Mouse (Mus musculus): ENCODE data around the gene Nt5c3.
"Not testable (repeated sequence)": the region's sequence is repeated elsewhere in the genome, so short reads cannot be mapped to it uniquely, and the experiment has no call there.

The Nt5c3 gene

GRCm38 (mm10) chr6:56904330-56904729, 19.4 kb downstream of the Nt5c3 start:
- DNase-seq (ENCODE audit: low spot score), result no peak

- no peak for DNase-seq (ENCODE audit: low spot score)
These were observed 19.9 kb downstream of the Nt5c3 start for GRCm38 (mm10) chr6:56903831-56904230.

- DNase-seq (ENCODE audit: low spot score), result no peak
These were observed 20.9 kb downstream of the Nt5c3 start for GRCm38 (mm10) chr6:56902606-56903520.

GRCm38 (mm10) chr6:56901824-56902386, 21.8 kb downstream of the Nt5c3 start:
- no peak for DNase-seq (ENCODE audit: low spot score)

- DNase-seq (ENCODE audit: low spot score), result no peak
These were observed 22.4 kb downstream of the Nt5c3 start for GRCm38 (mm10) chr6:56901336-56901735.

GRCm38 (mm10) chr6:56899601-56900000, 24.1 kb downstream of the Nt5c3 start:
- DNase-seq (ENCODE audit: low spot score), result no peak

- DNase-seq (ENCODE audit: low spot score), result no peak
These were observed 33.0 kb downstream of the Nt5c3 start for GRCm38 (mm10) chr6:56890762-56891161.

- DNase-seq (ENCODE audit: low spot score), result no peak
These were observed 35.2 kb downstream of the Nt5c3 start for GRCm38 (mm10) chr6:56888561-56888960.

GRCm38 (mm10) chr6:56879352-56879955, 44.3 kb downstream of the Nt5c3 start:
- no peak for DNase-seq (ENCODE audit: low spot score)

- DNase-seq (ENCODE audit: low spot score), result no peak
These were observed 45.7 kb downstream of the Nt5c3 start for GRCm38 (mm10) chr6:56877985-56878384.

GRCm38 (mm10) chr6:56876870-56877269, 46.9 kb downstream of the Nt5c3 start:
- no peak for DNase-seq (ENCODE audit: low spot score)

GRCm38 (mm10) chr6:56870027-56870426, 53.7 kb downstream of the Nt5c3 start:
- no peak for DNase-seq (ENCODE audit: low spot score)

GRCm38 (mm10) chr6:56868565-56868964, 55.2 kb downstream of the Nt5c3 start:
- no peak for DNase-seq (ENCODE audit: low spot score)

GRCm38 (mm10) chr6:56866899-56867298, 56.8 kb downstream of the Nt5c3 start:
- not testable (repeated sequence) for DNase-seq (ENCODE audit: low spot score)

- no peak for DNase-seq (ENCODE audit: low spot score)
These were observed 63.4 kb downstream of the Nt5c3 start for GRCm38 (mm10) chr6:56860205-56860848.

- DNase-seq (ENCODE audit: low spot score), result no peak
These were observed 67.0 kb downstream of the Nt5c3 start for GRCm38 (mm10) chr6:56856748-56857147.

GRCm38 (mm10) chr6:56854803-56855202, 68.9 kb downstream of the Nt5c3 start:
- no peak for DNase-seq (ENCODE audit: low spot score)

GRCm38 (mm10) chr6:56850315-56850714, 73.4 kb downstream of the Nt5c3 start:
- no peak for DNase-seq (ENCODE audit: low spot score)

GRCm38 (mm10) chr6:56848974-56849373, 74.8 kb downstream of the Nt5c3 start:
- no peak for DNase-seq (ENCODE audit: low spot score)

GRCm38 (mm10) chr6:56844365-56844764, 79.4 kb downstream of the Nt5c3 start:
- no peak for DNase-seq (ENCODE audit: low spot score)

GRCm38 (mm10) chr6:56843229-56843628, 80.5 kb downstream of the Nt5c3 start:
- no peak for DNase-seq (ENCODE audit: low spot score)

GRCm38 (mm10) chr6:56837621-56838020, 86.1 kb downstream of the Nt5c3 start:
- no peak for DNase-seq (ENCODE audit: low spot score)

GRCm38 (mm10) chr6:56837166-56837565, 86.6 kb downstream of the Nt5c3 start:
- DNase-seq (ENCODE audit: low spot score), result no peak
